Mouse (Mus musculus) hindbrain, embryonic 11.5 days (tissue): ENCODE measurements around the gene Gpr176. TPM values are rescaled to one million over a fixed set of nuclear protein-coding genes. Genes with fewer than 3 reads are reported as not detected.

Experiments
- ATAC-seq: fragments of 200-750 bp; cut with Nextera tagmentation; 2 replicates; pipeline ENCODE4 v1.8.0; 2017; ENCODE audit warnings: mild to moderate bottlenecking, moderate TSS enrichment, moderate library complexity; ENCODE audit not compliant: low FRiP score
- DNase-seq: peaks from one replicate; pipeline ENCODE4 v3.0.0-alpha.2; 2015; ENCODE audit warnings: low spot score
- H3K27ac ChIP-seq: fragments of 300-500 bp; sonication (generic); 2 replicates; pipeline ENCODE4 v1.5.1; 2014; ENCODE audit warnings: mild to moderate bottlenecking, low read depth, low read length
- H3K27me3 ChIP-seq: fragments of 300-500 bp; sonication (generic); 2 replicates; pipeline ENCODE4 v1.6.1; 2014; ENCODE audit warnings: mild to moderate bottlenecking, low read length, moderate library complexity, mixed read lengths; ENCODE audit not compliant: control insufficient read depth, insufficient read depth
- H3K36me3 ChIP-seq: fragments of 300-500 bp; sonication (generic); 2 replicates; pipeline ENCODE4 v1.6.1; 2014; ENCODE audit warnings: mild to moderate bottlenecking, low read length, moderate library complexity, mixed read lengths; ENCODE audit not compliant: control insufficient read depth, insufficient read depth
- H3K4me1 ChIP-seq: fragments of 300-500 bp; sonication (generic); replicated peaks from 2 replicates; pipeline ENCODE4 v1.6.1; 2014; ENCODE audit warnings: low read length, mixed read lengths; ENCODE audit not compliant: control insufficient read depth, insufficient read depth
- H3K4me2 ChIP-seq: fragments of 300-500 bp; sonication (generic); replicated peaks from 2 replicates; pipeline ENCODE4 v1.6.1; 2014; ENCODE audit warnings: mild to moderate bottlenecking, low read depth, low read length
- H3K4me3 ChIP-seq: fragments of 300-500 bp; sonication (generic); 2 replicates; pipeline ENCODE4 v1.5.1; 2014; ENCODE audit warnings: low read depth, low read length
- H3K9ac ChIP-seq: fragments of 300-500 bp; sonication (generic); 2 replicates; pipeline ENCODE4 v1.6.1; 2014; ENCODE audit warnings: low read depth, low read length
- H3K9me3 ChIP-seq: fragments of 300-500 bp; sonication (generic); 2 replicates; pipeline ENCODE4 v1.6.1; 2016; ENCODE audit warnings: low read length; ENCODE audit not compliant: control insufficient read depth
- WGBS: fragments of 180-500 bp; shearing (Covaris S2); extraction: QIAGEN DNeasy Blood & Tissue Kit; methylation state at CpG from one replicate; pipeline ENCODE4 v1.1.7; 2014; 5-methylcytosine and 5-hydroxymethylcytosine counted together
- polyA plus RNA-seq: library from polyadenylated mRNA; unstranded; fragments of >200 nt; fragmentation: Nextera tagmentation; extraction: Ambion mirVana; gene quantifications from 2 replicates; pipeline ENCODE4 v1.2.1, GENCODE M21; 2014

The Gpr176 gene
- polyA plus RNA-seq, 1 experiment from 2014 or later: 0.59 TPM

- WGBS: 74% methylated on average over 5 of the region's 5 CpGs
- Histone ChIP-seq H3K27ac (no peak overlapping the region), H3K36me3 (no peaks in the 10 kb centered on the region), H3K4me3 (no peak overlapping the region), H3K4me2 (no peak overlapping the region), H3K9ac (no peak overlapping the region), H3K27me3 (no peaks in the 10 kb centered on the region), H3K9me3 (no peaks in the 10 kb centered on the region), H3K4me1 (no peaks in the 10 kb centered on the region)
- DNase-seq (no peak), ATAC-seq (no peak)
Measured at GRCm38 (mm10) chr2:118383387-118383786, 10.2 kb upstream of the Gpr176 start.

- H3K4me2 ChIP-seq: no peak overlapping the region
- ATAC-seq: no peak
- H3K4me3 ChIP-seq: no peak overlapping the region
- no peaks in the 10 kb centered on the region for H3K4me1 ChIP-seq
- no peak for DNase-seq
- H3K36me3 ChIP-seq: no peaks in the 10 kb centered on the region
- 56% methylated on average over 1 of the region's 1 CpGs for WGBS
- no peak overlapping the region for H3K9ac ChIP-seq
- H3K27me3 ChIP-seq: no peaks in the 10 kb centered on the region
- no peaks in the 10 kb centered on the region for H3K9me3 ChIP-seq
- no peak overlapping the region for H3K27ac ChIP-seq
Measured at GRCm38 (mm10) chr2:118379756-118380155, 6.5 kb upstream of the Gpr176 start.

- Histone ChIP-seq H3K4me3 (no peak overlapping the region), H3K27me3 (peaks cover 17% of the 10 kb centered on the region)
- no peak for ATAC-seq
Measured at GRCm38 (mm10) chr2:118375931-118376330, 2.7 kb upstream of the Gpr176 start.

GRCm38 (mm10) chr2:118375522-118375921, 2.3 kb upstream of the Gpr176 start:
- H3K27me3 ChIP-seq: peaks cover 17% of the 10 kb centered on the region

More at GRCm38 (mm10) chr2:118375931-118376330, 2.7 kb upstream of the Gpr176 start:
- peaks cover 7% of the 10 kb centered on the region; the same call in 1 of the 2 replicates for H3K4me1 ChIP-seq
- no peaks in the 10 kb centered on the region for H3K36me3 ChIP-seq
- H3K9me3 ChIP-seq: no peaks in the 10 kb centered on the region
- H3K27ac ChIP-seq: no peak overlapping the region
- H3K9ac ChIP-seq: no peak overlapping the region
- DNase-seq: no peak
- no peak overlapping the region for H3K4me2 ChIP-seq

GRCm38 (mm10) chr2:118373572-118374279, 507 bp upstream of the Gpr176 start:
- peak overlapping the region; percentile 90 for H3K4me2 ChIP-seq
- no peaks in the 10 kb centered on the region for H3K36me3 ChIP-seq
- H3K9ac ChIP-seq: peak overlapping the region; percentile 54
- H3K4me3 ChIP-seq: peak overlapping the region; percentile 45
- ATAC-seq (peak; percentile 92), DNase-seq (peak; percentile 88)
- WGBS: 3% methylated on average over 36 of the region's 43 CpGs
- peaks cover 7% of the 10 kb centered on the region; the same call in 1 of the 2 replicates for H3K4me1 ChIP-seq
- no peaks in the 10 kb centered on the region for H3K9me3 ChIP-seq
- H3K27me3 ChIP-seq: peaks cover 17% of the 10 kb centered on the region
- peak overlapping the region; percentile 30; the same call in 1 of the 2 replicates for H3K27ac ChIP-seq

More at GRCm38 (mm10) chr2:118375522-118375921, 2.3 kb upstream of the Gpr176 start:
- no peak overlapping the region for H3K4me3 ChIP-seq
- H3K4me1 ChIP-seq: peaks cover 7% of the 10 kb centered on the region; the same call in 1 of the 2 replicates
- no peaks in the 10 kb centered on the region for H3K36me3 ChIP-seq
- no peaks in the 10 kb centered on the region for H3K9me3 ChIP-seq
- H3K4me2 ChIP-seq: no peak overlapping the region
- no peak overlapping the region for H3K27ac ChIP-seq
- DNase-seq (no peak), ATAC-seq (no peak)
- no peak overlapping the region for H3K9ac ChIP-seq
- 83% methylated on average over 1 of the region's 1 CpGs for WGBS

- Histone ChIP-seq H3K36me3 (no peaks in the 10 kb centered on the region), H3K9me3 (no peaks in the 10 kb centered on the region), H3K4me2 (peak overlapping the region; percentile 90), H3K4me1 (peaks cover 7% of the 10 kb centered on the region; the same call in 1 of the 2 replicates), H3K9ac (no peak overlapping the region), H3K27me3 (peaks cover 17% of the 10 kb centered on the region), H3K4me3 (peak overlapping the region; percentile 45), H3K27ac (no peak overlapping the region)
- ATAC-seq (0 out of 2 replicates have a peak, but pooled peaks have one; percentile 1), DNase-seq (no peak)
- WGBS: 9% methylated on average over 11 of the region's 11 CpGs
Measured at GRCm38 (mm10) chr2:118372561-118372900, 688 bp downstream of the Gpr176 start.

- H3K27me3 ChIP-seq: peaks cover 17% of the 10 kb centered on the region
- H3K4me2 ChIP-seq: no peak overlapping the region
- 60% methylated on average over 1 of the region's 1 CpGs for WGBS
- no peak overlapping the region for H3K4me3 ChIP-seq
- no peaks in the 10 kb centered on the region for H3K9me3 ChIP-seq
- H3K27ac ChIP-seq: no peak overlapping the region
- ATAC-seq (no peak), DNase-seq (no peak)
- H3K9ac ChIP-seq: no peak overlapping the region
- no peaks in the 10 kb centered on the region for H3K36me3 ChIP-seq
- H3K4me1 ChIP-seq: peaks cover 7% of the 10 kb centered on the region; the same call in 1 of the 2 replicates
Measured at GRCm38 (mm10) chr2:118371841-118372240, 1.4 kb downstream of the Gpr176 start.

GRCm38 (mm10) chr2:118355138-118355719, 18.0 kb downstream of the Gpr176 start:
- Histone ChIP-seq H3K4me2 (no peak overlapping the region), H3K4me1 (no peaks in the 10 kb centered on the region), H3K4me3 (no peak overlapping the region), H3K36me3 (no peaks in the 10 kb centered on the region), H3K27me3 (no peaks in the 10 kb centered on the region), H3K9me3 (no peaks in the 10 kb centered on the region), H3K27ac (no peak overlapping the region), H3K9ac (no peak overlapping the region)
- DNase-seq (no peak), ATAC-seq (no peak; the same call in 1 of the 2 replicates)
- WGBS: 60% methylated on average over 6 of the region's 6 CpGs
